Mouse (Mus musculus): ENCODE measurements at regions not wholly inside any gene's neighbourhood (a gene's known extent, or its start where the extent isn't known, plus 50 kb on each side); places are given as distances from the start of the nearest gene placed in this dataset.

DNA sequence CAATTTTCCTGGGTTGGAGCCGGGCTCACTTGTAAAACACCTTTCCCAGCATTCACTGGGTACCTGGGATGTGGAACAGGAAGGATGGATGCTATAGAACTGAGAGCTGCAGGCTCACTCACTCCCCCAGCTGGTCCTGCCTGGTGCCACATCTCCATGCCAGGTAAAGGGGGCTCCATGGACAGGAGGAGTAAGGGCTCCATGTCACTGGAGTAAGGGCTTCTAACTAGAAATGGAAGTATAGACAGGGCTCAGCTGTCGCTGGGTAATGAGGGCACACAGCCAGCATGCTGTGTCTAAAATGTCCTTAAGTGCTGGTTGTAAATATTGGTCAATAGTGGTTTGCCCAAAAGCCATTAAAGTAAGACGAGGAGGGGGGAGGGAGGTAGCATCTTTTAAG, 99.4 kb upstream of the Gpr12 start:
- DNase-seq (ENCODE audit: low read depth in 3 of 3, low spot score in 3 of 3) (no peak), ATAC-seq (ENCODE audit: insufficient read depth) (no peak)
- no peak overlapping the region for H3K9ac ChIP-seq (replicated peaks)
- TF ChIP-seq CTCF (IDR thresholded peaks at IDR 0.05; ENCODE audit: low read depth) (peak; percentile 12; the same call in 1 of the 2 replicates), EP300 (IDR thresholded peaks at IDR 0.05; ENCODE audit: low read depth) (no peak)
- H3K27me3 ChIP-seq (ENCODE audit: control insufficient read depth, insufficient read depth, low read length), result no peaks in the 10 kb centered on the region
- WGBS (ENCODE audit: insufficient replicate concordance), result 51% methylated on average over 3 of the region's 3 CpGs
- no peaks in the 10 kb centered on the region for H3K36me3 ChIP-seq (replicated peaks; ENCODE audit: control insufficient read depth, insufficient read depth, low read depth)
- peaks cover 16 to 33% of the 10 kb centered on the region in 2 experiments for H3K4me1 ChIP-seq (replicated peaks; ENCODE audit: control insufficient read depth in 2 of 2, insufficient read depth in 2 of 2, low read length in 1 of 2)
- no peak overlapping the region for H3K4me3 ChIP-seq (ENCODE audit: insufficient read depth in 1 of 2, low read depth in 2 of 2, low read length in 2 of 2)
- no peak overlapping the region for H3K27ac ChIP-seq
- H3K9me3 ChIP-seq (ENCODE audit: control insufficient read depth, low read length), result no peaks in the 10 kb centered on the region
- H3K4me2 ChIP-seq (ENCODE audit: low read depth), result no peak overlapping the region

DNA sequence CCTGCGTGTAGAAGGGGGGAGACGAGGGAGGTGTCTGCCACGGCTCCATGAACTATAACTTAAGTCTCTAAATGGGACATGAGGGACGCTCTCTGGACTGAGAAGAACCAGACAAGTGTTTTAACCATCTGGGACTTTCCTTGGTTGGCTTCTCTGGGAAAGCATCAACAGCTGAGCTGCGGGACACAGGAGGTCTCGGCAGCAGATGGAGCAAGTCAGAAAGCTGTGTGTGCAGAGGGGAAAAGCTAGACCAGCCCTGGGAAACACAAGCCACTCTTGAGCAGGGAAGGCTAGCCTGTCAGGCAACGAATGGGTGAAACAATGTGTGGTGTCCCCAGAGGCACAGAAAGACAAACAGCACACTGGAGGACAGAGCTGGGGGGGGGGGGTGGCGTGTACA, 98.5 kb upstream of the Gpr12 start:
- Histone ChIP-seq H3K27me3 (ENCODE audit: control insufficient read depth, insufficient read depth, low read length) (no peaks in the 10 kb centered on the region), H3K4me3 (ENCODE audit: insufficient read depth in 1 of 2, low read depth in 2 of 2, low read length in 2 of 2) (no peak overlapping the region), H3K9ac (replicated peaks) (no peak overlapping the region), H3K36me3 (replicated peaks; ENCODE audit: control insufficient read depth, insufficient read depth, low read depth) (no peaks in the 10 kb centered on the region), H3K4me2 (ENCODE audit: low read depth) (no peak overlapping the region), H3K27ac (no peak overlapping the region), H3K9me3 (ENCODE audit: control insufficient read depth, low read length) (no peaks in the 10 kb centered on the region), H3K4me1 (replicated peaks; ENCODE audit: control insufficient read depth in 2 of 2, insufficient read depth in 2 of 2, low read length in 1 of 2) (peaks cover 23 to 41% of the 10 kb centered on the region in 2 experiments)
- DNase-seq (ENCODE audit: low read depth in 3 of 3, low spot score in 3 of 3) (no peak), ATAC-seq (ENCODE audit: insufficient read depth) (no peak)
- 60% methylated on average over 8 of the region's 8 CpGs for WGBS (ENCODE audit: insufficient replicate concordance)
- TF ChIP-seq EP300 (IDR thresholded peaks at IDR 0.05; ENCODE audit: low read depth) (no peak), CTCF (IDR thresholded peaks at IDR 0.05; ENCODE audit: low read depth) (no peak)

DNA sequence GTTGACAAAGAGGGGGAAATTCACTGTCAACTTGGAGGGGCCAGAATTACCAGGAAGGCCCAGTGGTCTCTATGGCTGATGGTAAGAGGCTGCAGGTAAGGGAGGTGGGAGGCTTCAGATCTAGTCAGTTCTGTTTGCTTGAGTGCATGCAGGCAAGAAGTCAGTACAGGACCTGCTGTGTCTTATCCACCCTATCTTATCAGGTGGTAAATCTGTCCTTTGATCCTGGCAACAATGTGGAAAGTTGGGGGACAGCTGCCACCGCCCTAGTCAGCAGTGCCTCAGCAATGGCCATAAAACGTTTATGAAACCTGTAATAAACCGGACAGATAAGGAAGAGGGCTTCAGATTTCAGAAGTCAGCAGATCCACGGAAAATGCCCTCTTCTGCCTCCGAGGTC, 97.9 kb upstream of the Gpr12 start:
- DNase-seq (ENCODE audit: low read depth in 3 of 3, low spot score in 3 of 3) (no peak), ATAC-seq (ENCODE audit: insufficient read depth) (no peak)
- no peaks in the 10 kb centered on the region for H3K36me3 ChIP-seq (replicated peaks; ENCODE audit: control insufficient read depth, insufficient read depth, low read depth)
- H3K27me3 ChIP-seq (ENCODE audit: control insufficient read depth, insufficient read depth, low read length), result no peaks in the 10 kb centered on the region
- H3K9ac ChIP-seq (replicated peaks), result no peak overlapping the region
- H3K27ac ChIP-seq, result no peak overlapping the region
- WGBS (ENCODE audit: insufficient replicate concordance), result 42% methylated on average over 5 of the region's 5 CpGs
- H3K4me3 ChIP-seq (ENCODE audit: insufficient read depth in 1 of 2, low read depth in 2 of 2, low read length in 2 of 2), result no peak overlapping the region
- H3K4me1 ChIP-seq (replicated peaks; ENCODE audit: control insufficient read depth in 2 of 2, insufficient read depth in 2 of 2, low read length in 1 of 2), result peaks cover 29 to 42% of the 10 kb centered on the region in 2 experiments
- H3K9me3 ChIP-seq (ENCODE audit: control insufficient read depth, low read length), result no peaks in the 10 kb centered on the region
- H3K4me2 ChIP-seq (ENCODE audit: low read depth), result no peak overlapping the region
- no peak for TF ChIP-seq EP300 (IDR thresholded peaks at IDR 0.05; ENCODE audit: low read depth)
- TF ChIP-seq CTCF (IDR thresholded peaks at IDR 0.05; ENCODE audit: low read depth), result no peak

DNA sequence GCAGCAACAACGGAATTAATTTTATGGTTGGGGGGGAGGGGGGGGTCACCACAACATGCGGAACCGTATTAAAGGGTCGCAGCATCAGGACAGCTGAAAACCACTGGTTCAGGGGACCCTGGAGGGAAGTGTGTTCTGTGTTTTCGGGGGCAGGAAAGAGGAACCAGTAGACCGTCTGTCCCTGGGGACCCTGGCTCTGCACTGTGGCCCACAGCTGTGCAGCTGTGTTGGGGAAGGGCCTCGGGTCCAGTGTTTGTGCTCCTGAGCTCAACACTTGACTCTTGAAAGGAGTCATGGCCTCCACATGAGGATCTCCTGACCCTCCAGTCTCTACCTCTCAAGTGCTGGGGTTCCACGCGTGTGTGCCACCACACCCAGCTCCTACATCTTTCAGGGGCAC, 96.5 kb upstream of the Gpr12 start:
- H3K9me3 ChIP-seq (ENCODE audit: control insufficient read depth, low read length), result no peaks in the 10 kb centered on the region
- no peaks in the 10 kb centered on the region for H3K36me3 ChIP-seq (replicated peaks; ENCODE audit: control insufficient read depth, insufficient read depth, low read depth)
- no peak overlapping the region for H3K4me3 ChIP-seq (ENCODE audit: insufficient read depth in 1 of 2, low read depth in 2 of 2, low read length in 2 of 2)
- TF ChIP-seq EP300 (IDR thresholded peaks at IDR 0.05; ENCODE audit: low read depth), result no peak
- H3K4me2 ChIP-seq (ENCODE audit: low read depth), result no peak overlapping the region
- no peak overlapping the region for H3K27ac ChIP-seq
- no peak overlapping the region for H3K9ac ChIP-seq (replicated peaks)
- 41% methylated on average over 9 of the region's 9 CpGs for WGBS (ENCODE audit: insufficient replicate concordance)
- DNase-seq (ENCODE audit: low read depth in 3 of 3, low spot score in 3 of 3) (no peak), ATAC-seq (ENCODE audit: insufficient read depth) (no peak)
- H3K27me3 ChIP-seq (ENCODE audit: control insufficient read depth, insufficient read depth, low read length), result no peaks in the 10 kb centered on the region
- peaks cover 36 to 50% of the 10 kb centered on the region in 2 experiments for H3K4me1 ChIP-seq (replicated peaks; ENCODE audit: control insufficient read depth in 2 of 2, insufficient read depth in 2 of 2, low read length in 1 of 2)

DNA sequence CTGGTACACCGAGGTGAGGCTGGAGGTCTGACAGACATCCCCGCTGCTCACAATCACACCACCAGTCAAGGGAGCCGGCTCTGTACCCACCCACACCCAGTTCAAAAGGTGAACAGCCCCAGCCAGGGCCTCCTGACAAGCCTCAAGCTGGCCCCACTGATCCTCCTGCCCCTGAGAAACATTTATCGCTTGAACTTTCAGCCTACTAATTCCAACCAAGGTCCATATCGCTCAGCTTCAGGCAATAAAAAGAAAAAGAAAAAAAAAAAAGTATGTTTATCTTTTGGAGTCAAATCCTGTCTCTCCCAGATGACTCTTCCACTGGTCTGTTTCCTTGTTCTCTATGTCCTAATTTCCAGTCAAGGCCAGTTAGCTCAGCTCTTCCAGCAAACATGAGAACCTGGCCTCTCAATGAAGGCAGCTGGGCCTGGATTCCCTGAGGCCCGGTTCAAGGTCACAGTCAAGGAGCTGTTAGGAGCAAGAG, 94.2 kb upstream of the Gpr12 start:
- DNase-seq (ENCODE audit: low read depth in 3 of 3, low spot score in 3 of 3), result peak in 1 of 3 experiments; percentile 68
- H3K4me2 ChIP-seq (ENCODE audit: low read depth), result peak overlapping the region; percentile 6
- peak overlapping the region; percentile 0 for H3K9ac ChIP-seq (replicated peaks)

More for the DNA sequence above, 94.2 kb upstream of the Gpr12 start:
- Histone ChIP-seq H3K36me3 (replicated peaks; ENCODE audit: control insufficient read depth, insufficient read depth, low read depth) (no peaks in the 10 kb centered on the region), H3K4me1 (replicated peaks; ENCODE audit: control insufficient read depth in 2 of 2, insufficient read depth in 2 of 2, low read length in 1 of 2) (peaks cover 39 to 57% of the 10 kb centered on the region in 2 experiments), H3K4me3 (ENCODE audit: insufficient read depth in 1 of 2, low read depth in 2 of 2, low read length in 2 of 2) (no peak overlapping the region), H3K27ac (peak overlapping the region; percentile 88), H3K9me3 (ENCODE audit: control insufficient read depth, low read length) (no peaks in the 10 kb centered on the region), H3K27me3 (ENCODE audit: control insufficient read depth, insufficient read depth, low read length) (no peaks in the 10 kb centered on the region)
- TF ChIP-seq CTCF (IDR thresholded peaks at IDR 0.05; ENCODE audit: low read depth) (no peak), EP300 (IDR thresholded peaks at IDR 0.05; ENCODE audit: low read depth) (peak; percentile 77)
- peak; percentile 84 for ATAC-seq (ENCODE audit: insufficient read depth)
- 25% methylated on average over 6 of the region's 6 CpGs for whole genome bisulfite sequencing (ENCODE audit: insufficient replicate concordance)
